Mouse (Mus musculus) erythroid progenitor cell, adult 5-6 weeks (primary cell): ENCODE measurements at regions not wholly inside any gene's neighbourhood (a gene's known extent, or its start where the extent isn't known, plus 50 kb on each side); places are given as distances from the start of the nearest gene placed in this dataset.

Experiments
- ATAC-seq: replicated peaks from 2 replicates; pipeline ENCODE4 v1.8.0; 2016; ENCODE audit warnings: moderate number of reproducible peaks, mild to moderate bottlenecking, moderate TSS enrichment, inconsistent platforms; ENCODE audit not compliant: poor library complexity, low FRiP score, severe bottlenecking

- no peak for ATAC-seq
Measured at GRCm38 (mm10) chr15:96778321-96778926, 78.9 kb upstream of the Slc38a2 start.

GRCm38 (mm10) chr15:96776476-96777075, 77.0 kb upstream of the Slc38a2 start:
- ATAC-seq, result no peak

- ATAC-seq, result no peak
Measured at GRCm38 (mm10) chr15:96775129-96775528, 75.6 kb upstream of the Slc38a2 start.

GRCm38 (mm10) chr15:96774664-96775063, 75.1 kb upstream of the Slc38a2 start:
- no peak for ATAC-seq

GRCm38 (mm10) chr15:96773656-96774055, 74.1 kb upstream of the Slc38a2 start:
- ATAC-seq, result no peak

- ATAC-seq, result no peak
Measured at GRCm38 (mm10) chr15:96772701-96773100, 73.2 kb upstream of the Slc38a2 start.

GRCm38 (mm10) chr15:96770786-96771185, 71.3 kb upstream of the Slc38a2 start:
- ATAC-seq, result no peak

- no peak for ATAC-seq
Measured at GRCm38 (mm10) chr15:96770299-96770698, 70.8 kb upstream of the Slc38a2 start.

- no peak for ATAC-seq
Measured at GRCm38 (mm10) chr15:96769751-96770150, 70.2 kb upstream of the Slc38a2 start.

GRCm38 (mm10) chr15:96768301-96768993, 68.9 kb upstream of the Slc38a2 start:
- ATAC-seq, result no peak

- no peak for ATAC-seq
Measured at GRCm38 (mm10) chr15:96767188-96767587, 67.7 kb upstream of the Slc38a2 start.

GRCm38 (mm10) chr15:96766238-96766637, 66.7 kb upstream of the Slc38a2 start:
- ATAC-seq, result no peak

GRCm38 (mm10) chr15:96763611-96764010, 64.1 kb upstream of the Slc38a2 start:
- no peak for ATAC-seq

GRCm38 (mm10) chr15:96759078-96759995, 59.8 kb upstream of the Slc38a2 start:
- no peak for ATAC-seq

- no peak for ATAC-seq
Measured at GRCm38 (mm10) chr15:96757446-96758198, 58.1 kb upstream of the Slc38a2 start.

- no peak for ATAC-seq
Measured at GRCm38 (mm10) chr15:96756456-96756855, 56.9 kb upstream of the Slc38a2 start.

GRCm38 (mm10) chr15:96755951-96756350, 56.4 kb upstream of the Slc38a2 start:
- no peak for ATAC-seq

GRCm38 (mm10) chr15:96755322-96755942, 55.9 kb upstream of the Slc38a2 start:
- no peak for ATAC-seq

- ATAC-seq, result no peak
Measured at GRCm38 (mm10) chr15:96754079-96754478, 54.5 kb upstream of the Slc38a2 start.
